Mouse (Mus musculus): ENCODE results near the gene Gas2. TPM values are rescaled to one million over a fixed set of nuclear protein-coding genes. Genes with fewer than 3 reads are reported as not detected.
A peak's percentile ranks its signal among the peaks of the same experiment; 100 is the strongest.

Gene Gas2
- polyA plus RNA-seq, 1 experiment from 2014 or later = 17.3 TPM

DNA sequence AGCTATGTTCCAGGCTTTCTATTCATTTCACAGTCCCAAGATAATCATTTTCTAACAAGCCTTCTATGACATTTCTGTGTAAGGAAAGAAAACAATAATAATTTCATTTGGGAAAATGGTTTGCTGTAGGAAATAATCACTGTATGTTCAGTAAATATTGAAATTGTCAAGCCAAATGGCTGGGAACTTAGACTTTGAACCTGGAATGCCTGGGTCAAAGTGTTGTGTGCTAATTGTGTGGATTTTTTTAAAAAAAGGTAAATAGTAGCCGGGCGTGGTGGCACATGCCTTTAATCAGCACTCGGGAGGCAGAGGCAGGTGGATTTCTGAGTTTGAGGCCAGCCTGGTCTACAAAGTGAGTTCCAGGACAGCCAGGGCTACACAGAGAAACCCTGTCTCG, 31.2 kb downstream of the Gas2 start:
- ATAC-seq = no peak

DNA sequence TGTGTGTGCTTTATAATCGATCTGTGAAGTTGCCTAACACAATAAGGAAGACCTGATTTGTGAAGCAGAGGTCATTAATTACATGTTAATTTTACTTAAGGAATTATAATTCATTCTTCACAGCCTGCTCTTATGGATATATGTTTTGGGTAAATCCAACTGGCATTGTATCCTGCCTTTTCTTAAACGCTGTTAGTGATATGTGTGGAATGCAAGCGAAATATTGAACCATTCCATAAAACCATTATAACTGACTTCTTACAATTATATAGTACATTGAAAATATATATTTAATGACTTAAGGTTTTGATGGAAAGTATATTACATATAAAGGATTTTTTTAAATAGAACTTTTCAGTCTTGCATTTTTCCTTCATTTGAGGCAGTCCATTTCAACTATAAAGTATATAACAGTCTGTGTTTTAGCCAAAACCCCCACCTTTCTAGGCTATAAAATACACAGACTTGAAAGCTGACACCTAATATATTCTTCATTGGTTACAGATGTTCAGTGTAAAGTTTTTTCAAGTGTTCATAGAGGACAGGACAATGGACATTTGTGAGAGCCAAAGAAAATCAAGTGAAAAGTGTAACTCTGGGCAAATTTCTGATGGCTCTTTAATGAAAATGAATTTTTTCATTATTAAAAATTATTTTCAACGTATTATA, 32.5 kb downstream of the Gas2 start:
- H3K36me3 ChIP-seq (ENCODE audit: control insufficient read depth, insufficient read depth, low read length) = no peaks in the 10 kb centered on the region
- no peaks in the 10 kb centered on the region for H3K9me3 ChIP-seq (replicated peaks; ENCODE audit: control insufficient read depth, low read length, poor library complexity, severe bottlenecking)
- no peak overlapping the region for H3K27ac ChIP-seq (ENCODE audit: low read length)
- H3K4me3 ChIP-seq (ENCODE audit: low read depth, low read length) = no peak overlapping the region
- H3K27me3 ChIP-seq (ENCODE audit: control insufficient read depth, insufficient read depth, low read depth, low read length) = no peaks in the 10 kb centered on the region
- ATAC-seq = no peak
- no peaks in the 10 kb centered on the region for H3K4me1 ChIP-seq (ENCODE audit: control insufficient read depth, insufficient read depth, low read length)
- 88% methylated on average over 4 of the region's 4 CpGs for WGBS
- H3K9ac ChIP-seq (ENCODE audit: low read depth, low read length) = no peak overlapping the region
- no peak overlapping the region for H3K4me2 ChIP-seq (ENCODE audit: low read length)

More for the DNA sequence above, 31.2 kb downstream of the Gas2 start:
- no peak overlapping the region for H3K4me3 ChIP-seq (ENCODE audit: low read depth, low read length)
- no peaks in the 10 kb centered on the region for H3K9me3 ChIP-seq (replicated peaks; ENCODE audit: control insufficient read depth, low read length, poor library complexity, severe bottlenecking)
- H3K27ac ChIP-seq (ENCODE audit: low read length) = no peak overlapping the region
- H3K9ac ChIP-seq (ENCODE audit: low read depth, low read length) = no peak overlapping the region
- H3K36me3 ChIP-seq (ENCODE audit: control insufficient read depth, insufficient read depth, low read length) = no peaks in the 10 kb centered on the region
- WGBS = 88% methylated on average over 4 of the region's 4 CpGs
- no peak overlapping the region for H3K4me2 ChIP-seq (ENCODE audit: low read length)
- H3K4me1 ChIP-seq (ENCODE audit: control insufficient read depth, insufficient read depth, low read length) = no peaks in the 10 kb centered on the region
- no peaks in the 10 kb centered on the region for H3K27me3 ChIP-seq (ENCODE audit: control insufficient read depth, insufficient read depth, low read depth, low read length)

GRCm38 (mm10) chr7:51894939-51895338, 33.1 kb downstream of the Gas2 start:
- no peak overlapping the region for H3K4me3 ChIP-seq (ENCODE audit: low read depth, low read length)
- no peaks in the 10 kb centered on the region for H3K36me3 ChIP-seq (ENCODE audit: control insufficient read depth, insufficient read depth, low read length)
- no peaks in the 10 kb centered on the region for H3K27me3 ChIP-seq (ENCODE audit: control insufficient read depth, insufficient read depth, low read depth, low read length)
- H3K27ac ChIP-seq (ENCODE audit: low read length) = no peak overlapping the region
- no peak overlapping the region for H3K9ac ChIP-seq (ENCODE audit: low read depth, low read length)
- H3K4me1 ChIP-seq (ENCODE audit: control insufficient read depth, insufficient read depth, low read length) = no peaks in the 10 kb centered on the region
- H3K4me2 ChIP-seq (ENCODE audit: low read length) = no peak overlapping the region
- 38% methylated on average over 2 of the region's 2 CpGs for WGBS
- ATAC-seq = no peak
- H3K9me3 ChIP-seq (replicated peaks; ENCODE audit: control insufficient read depth, low read length, poor library complexity, severe bottlenecking) = no peaks in the 10 kb centered on the region

- Histone ChIP-seq H3K4me1 (ENCODE audit: control insufficient read depth, insufficient read depth, low read length) (no peaks in the 10 kb centered on the region), H3K9me3 (replicated peaks; ENCODE audit: control insufficient read depth, low read length, poor library complexity, severe bottlenecking) (no peaks in the 10 kb centered on the region), H3K27me3 (ENCODE audit: control insufficient read depth, insufficient read depth, low read depth, low read length) (no peaks in the 10 kb centered on the region), H3K36me3 (ENCODE audit: control insufficient read depth, insufficient read depth, low read length) (no peaks in the 10 kb centered on the region), H3K9ac (ENCODE audit: low read depth, low read length) (no peak overlapping the region), H3K4me2 (ENCODE audit: low read length) (no peak overlapping the region), H3K4me3 (ENCODE audit: low read depth, low read length) (no peak overlapping the region), H3K27ac (ENCODE audit: low read length) (no peak overlapping the region)
- 70% methylated on average over 6 of the region's 6 CpGs for WGBS
- no peak for ATAC-seq
Observed at GRCm38 (mm10) chr7:51899066-51899465, 37.3 kb downstream of the Gas2 start.

GRCm38 (mm10) chr7:51913292-51914050, 51.7 kb downstream of the Gas2 start:
- Histone ChIP-seq H3K27me3 (ENCODE audit: control insufficient read depth, insufficient read depth, low read depth, low read length) (no peaks in the 10 kb centered on the region), H3K4me2 (ENCODE audit: low read length) (no peak overlapping the region), H3K9me3 (replicated peaks; ENCODE audit: control insufficient read depth, low read length, poor library complexity, severe bottlenecking) (no peaks in the 10 kb centered on the region), H3K36me3 (ENCODE audit: control insufficient read depth, insufficient read depth, low read length) (no peaks in the 10 kb centered on the region), H3K4me3 (ENCODE audit: low read depth, low read length) (no peak overlapping the region), H3K4me1 (ENCODE audit: control insufficient read depth, insufficient read depth, low read length) (no peaks in the 10 kb centered on the region), H3K27ac (ENCODE audit: low read length) (no peak overlapping the region), H3K9ac (ENCODE audit: low read depth, low read length) (no peak overlapping the region)
- no peak for ATAC-seq
- 95% methylated on average over 3 of the region's 3 CpGs for WGBS

GRCm38 (mm10) chr7:51914132-51914531, 52.3 kb downstream of the Gas2 start:
- Histone ChIP-seq H3K4me2 (ENCODE audit: low read length) (no peak overlapping the region), H3K27ac (ENCODE audit: low read length) (no peak overlapping the region), H3K4me3 (ENCODE audit: low read depth, low read length) (no peak overlapping the region), H3K27me3 (ENCODE audit: control insufficient read depth, insufficient read depth, low read depth, low read length) (no peaks in the 10 kb centered on the region), H3K36me3 (ENCODE audit: control insufficient read depth, insufficient read depth, low read length) (no peaks in the 10 kb centered on the region), H3K9me3 (replicated peaks; ENCODE audit: control insufficient read depth, low read length, poor library complexity, severe bottlenecking) (no peaks in the 10 kb centered on the region), H3K4me1 (ENCODE audit: control insufficient read depth, insufficient read depth, low read length) (no peaks in the 10 kb centered on the region), H3K9ac (ENCODE audit: low read depth, low read length) (no peak overlapping the region)
- 84% methylated on average over 2 of the region's 2 CpGs for WGBS
- ATAC-seq = no peak

- H3K9ac ChIP-seq (ENCODE audit: low read depth, low read length) = peak overlapping the region; percentile 17; the same call in 1 of the 2 replicates
- peak overlapping the region; percentile 51 for H3K27ac ChIP-seq (ENCODE audit: low read length)
- no peaks in the 10 kb centered on the region for H3K9me3 ChIP-seq (replicated peaks; ENCODE audit: control insufficient read depth, low read length, poor library complexity, severe bottlenecking)
- H3K4me2 ChIP-seq (ENCODE audit: low read length) = peak overlapping the region; percentile 4; the same call in 1 of the 2 replicates
- WGBS = 4% methylated on average over 10 of the region's 10 CpGs
- no peaks in the 10 kb centered on the region for H3K36me3 ChIP-seq (ENCODE audit: control insufficient read depth, insufficient read depth, low read length)
- peak; percentile 76; the same call in 1 of the 2 replicates for ATAC-seq
- H3K4me1 ChIP-seq (ENCODE audit: control insufficient read depth, insufficient read depth, low read length) = peaks cover 4% of the 10 kb centered on the region; the same call in 1 of the 2 replicates
- H3K27me3 ChIP-seq (ENCODE audit: control insufficient read depth, insufficient read depth, low read depth, low read length) = no peaks in the 10 kb centered on the region
- no peak overlapping the region for H3K4me3 ChIP-seq (ENCODE audit: low read depth, low read length)
Observed at GRCm38 (mm10) chr7:51928761-51929519, 67.1 kb downstream of the Gas2 start.

- H3K4me3 ChIP-seq (ENCODE audit: low read depth, low read length) = no peak overlapping the region
- no peaks in the 10 kb centered on the region for H3K27me3 ChIP-seq (ENCODE audit: control insufficient read depth, insufficient read depth, low read depth, low read length)
- H3K27ac ChIP-seq (ENCODE audit: low read length) = no peak overlapping the region; the same call in 1 of the 2 replicates
- no peaks in the 10 kb centered on the region for H3K9me3 ChIP-seq (replicated peaks; ENCODE audit: control insufficient read depth, low read length, poor library complexity, severe bottlenecking)
- 78% methylated on average over 4 of the region's 4 CpGs for WGBS
- H3K4me2 ChIP-seq (ENCODE audit: low read length) = no peak overlapping the region
- ATAC-seq = no peak
- no peaks in the 10 kb centered on the region for H3K36me3 ChIP-seq (ENCODE audit: control insufficient read depth, insufficient read depth, low read length)
- no peak overlapping the region for H3K9ac ChIP-seq (ENCODE audit: low read depth, low read length)
- peaks cover 4% of the 10 kb centered on the region; the same call in 1 of the 2 replicates for H3K4me1 ChIP-seq (ENCODE audit: control insufficient read depth, insufficient read depth, low read length)
Observed at GRCm38 (mm10) chr7:51931217-51931616, 69.4 kb downstream of the Gas2 start.
